Mouse (Mus musculus): ENCODE measurements at regions not wholly inside any gene's neighbourhood (a gene's known extent, or its start where the extent isn't known, plus 50 kb on each side); places are given as distances from the start of the nearest gene placed in this dataset.

DNA sequence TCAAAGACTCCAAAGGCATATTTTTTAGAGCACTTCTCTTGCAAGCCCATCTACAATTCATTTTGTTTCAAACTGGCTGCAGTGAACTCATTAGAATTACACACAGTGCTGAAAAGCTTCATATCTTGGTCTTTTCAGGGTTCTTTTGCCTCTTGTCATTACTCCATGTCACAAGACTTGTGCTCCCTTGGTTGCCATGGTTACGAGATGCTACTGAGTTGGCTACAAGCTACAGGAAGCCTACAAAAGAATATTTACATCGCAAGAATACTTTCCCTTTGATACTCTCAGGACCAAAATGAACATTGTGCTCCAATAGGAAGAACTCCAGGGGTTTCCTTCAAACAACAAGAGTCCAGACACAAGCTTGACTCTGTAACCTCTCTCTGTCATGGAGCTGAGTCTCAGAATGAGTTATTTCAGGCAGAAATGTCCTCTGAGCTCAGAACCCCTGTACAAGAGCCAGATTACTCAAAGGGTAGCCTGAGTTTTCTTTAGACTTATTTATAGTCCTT lies 545.2 kb upstream of the Adamts9 start:
- peak in 1 of 2 experiments; percentile 21 for DNase-seq (ENCODE audit: low spot score in 2 of 2)

DNA sequence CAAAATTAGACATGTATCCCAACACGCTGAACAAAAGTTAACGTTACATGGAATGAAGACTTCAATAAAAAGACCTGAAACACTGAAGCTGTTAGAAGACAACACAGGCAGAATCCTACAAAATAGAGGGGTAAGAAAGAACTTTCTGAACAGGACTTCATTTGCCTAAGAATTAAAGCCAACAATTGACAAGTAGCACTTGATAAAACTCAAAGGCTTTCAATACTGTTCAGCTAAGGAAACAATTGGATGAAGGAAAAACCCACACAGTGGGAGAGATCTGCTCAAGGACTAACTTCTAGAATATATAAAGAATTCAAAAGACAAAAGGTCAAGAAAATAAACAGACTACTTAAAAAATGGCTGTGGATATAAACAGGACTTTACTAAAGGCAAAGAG lies 535.2 kb upstream of the Adamts9 start:
- DNase-seq (ENCODE audit: low spot score in 2 of 2), result no peak

DNA sequence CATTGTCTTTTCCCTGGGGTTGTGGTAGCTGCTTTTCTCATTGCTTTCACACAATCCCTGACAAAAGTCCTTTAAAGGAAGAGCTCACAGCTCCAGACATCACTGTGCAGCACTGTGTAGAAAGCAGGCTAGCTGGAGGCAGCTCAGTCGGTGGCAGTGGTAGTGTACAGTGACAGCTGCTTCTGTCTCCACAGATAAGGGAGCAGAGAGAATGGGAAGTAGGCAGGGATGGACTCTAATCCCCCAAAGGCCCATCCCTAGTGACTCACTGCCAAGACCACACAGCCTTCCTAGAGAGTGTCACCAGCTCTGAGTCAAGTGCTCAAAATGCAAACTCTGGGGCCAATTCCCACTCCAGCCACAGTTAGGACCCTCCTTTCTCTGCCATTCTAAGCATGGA lies 531.7 kb upstream of the Adamts9 start:
- no peak for DNase-seq (ENCODE audit: low spot score in 2 of 2)

DNA sequence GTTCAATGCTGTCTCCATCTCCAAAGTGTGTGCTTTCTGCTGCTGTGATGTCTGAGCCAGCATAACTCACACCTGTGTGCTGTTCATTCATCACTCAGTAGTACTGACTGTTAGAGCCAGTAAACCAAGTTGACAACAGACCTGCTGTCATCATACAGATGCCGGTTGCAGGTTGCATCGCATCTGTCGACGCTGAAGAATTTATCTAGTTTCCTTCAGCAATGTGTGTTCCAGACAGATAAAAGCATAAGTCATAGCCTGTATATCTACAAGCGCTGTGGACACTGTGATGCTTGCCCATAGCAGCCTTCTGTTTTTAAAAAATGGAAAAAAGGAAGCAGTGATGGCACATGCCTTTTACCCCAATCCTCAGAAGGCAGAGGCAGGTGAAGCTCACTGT lies 524.6 kb upstream of the Adamts9 start:
- no peak for DNase-seq (ENCODE audit: low spot score in 2 of 2)

DNA sequence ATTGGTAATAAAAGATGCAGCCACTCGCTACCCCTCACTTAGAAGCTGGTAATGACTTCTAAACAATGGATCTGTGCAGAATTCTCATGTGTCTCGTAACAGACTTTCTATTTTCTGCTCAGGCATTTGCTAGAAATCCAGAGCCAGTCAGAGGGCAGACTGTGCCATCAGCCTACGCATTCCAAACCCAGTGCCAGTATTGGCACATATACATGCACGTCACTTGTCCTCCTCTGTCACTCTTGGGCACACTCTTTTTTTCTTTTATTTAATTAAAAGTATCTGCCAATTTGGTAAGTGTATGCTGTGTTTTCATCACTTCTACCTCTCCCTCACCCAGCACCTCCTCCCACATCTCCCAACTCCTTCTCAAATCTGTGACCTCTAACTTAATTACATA lies 519.6 kb upstream of the Adamts9 start:
- peak; percentile 25 to 62 for DNase-seq (ENCODE audit: low spot score in 2 of 2)

DNA sequence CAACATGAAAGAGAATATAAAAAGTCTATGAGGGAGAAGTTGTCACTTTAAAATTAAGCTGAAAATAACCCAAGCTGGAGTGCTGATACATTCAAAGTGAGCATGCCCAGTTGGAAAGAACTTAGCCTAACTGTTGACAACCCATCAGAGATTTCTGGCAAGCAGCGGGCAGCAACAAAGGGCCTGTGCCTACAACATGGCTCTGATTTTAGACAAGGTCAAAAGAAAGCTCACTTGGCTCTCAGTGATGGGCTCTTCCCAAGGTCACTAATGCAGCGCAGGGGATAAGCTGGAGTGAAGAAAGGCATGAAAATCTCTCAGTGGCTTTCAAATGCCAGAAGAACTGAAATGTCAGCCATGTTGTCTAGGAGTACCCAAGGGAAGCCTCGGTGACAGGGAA lies 518.1 kb upstream of the Adamts9 start:
- DNase-seq (ENCODE audit: low spot score in 2 of 2), result no peak

GRCm38 (mm10) chr6:93457613-93458012 lies 514.3 kb upstream of the Adamts9 start:
- DNase-seq (ENCODE audit: low spot score in 2 of 2), result no peak

DNA sequence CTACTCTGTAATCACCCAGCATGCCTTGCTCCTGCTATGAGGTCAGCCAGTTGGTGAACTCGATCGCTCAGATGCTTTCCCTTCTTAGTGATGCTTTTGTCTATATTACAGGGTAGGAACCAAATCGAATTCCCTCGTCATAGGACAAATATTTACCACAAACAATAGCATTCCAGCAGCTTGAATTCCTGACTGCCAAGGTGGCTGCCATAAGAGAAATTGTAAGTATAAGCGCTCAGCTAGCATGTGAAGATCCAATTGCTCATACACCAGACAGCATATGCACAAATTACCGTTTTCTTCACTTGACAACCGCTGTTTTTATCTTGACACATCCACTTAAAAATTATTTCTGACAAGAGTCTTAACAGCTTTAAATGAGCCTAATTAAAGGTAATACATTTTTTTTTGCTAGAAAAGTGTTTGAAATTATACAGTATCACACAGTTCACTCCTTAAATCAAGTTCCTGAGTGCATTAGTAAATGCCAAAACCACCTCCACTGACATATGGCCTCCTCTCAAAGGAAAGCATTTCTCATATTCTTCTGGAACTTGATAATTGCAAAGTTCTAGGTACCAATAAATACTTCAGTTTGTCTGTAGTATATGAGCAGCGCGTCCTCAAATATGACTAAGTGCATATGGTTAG lies 513.2 kb upstream of the Adamts9 start:
- peak in 1 of 2 experiments; percentile 58 for DNase-seq (ENCODE audit: low spot score in 2 of 2)

GRCm38 (mm10) chr6:93445568-93445967 lies 502.3 kb upstream of the Adamts9 start:
- no peak for DNase-seq (ENCODE audit: low spot score in 2 of 2)

GRCm38 (mm10) chr6:93445124-93445523 lies 501.8 kb upstream of the Adamts9 start:
- DNase-seq (ENCODE audit: low spot score in 2 of 2), result peak in 1 of 2 experiments; percentile 64

- DNase-seq (ENCODE audit: low spot score in 2 of 2), result no peak
Observed at GRCm38 (mm10) chr6:93443766-93444557, 500.7 kb upstream of the Adamts9 start.

DNA sequence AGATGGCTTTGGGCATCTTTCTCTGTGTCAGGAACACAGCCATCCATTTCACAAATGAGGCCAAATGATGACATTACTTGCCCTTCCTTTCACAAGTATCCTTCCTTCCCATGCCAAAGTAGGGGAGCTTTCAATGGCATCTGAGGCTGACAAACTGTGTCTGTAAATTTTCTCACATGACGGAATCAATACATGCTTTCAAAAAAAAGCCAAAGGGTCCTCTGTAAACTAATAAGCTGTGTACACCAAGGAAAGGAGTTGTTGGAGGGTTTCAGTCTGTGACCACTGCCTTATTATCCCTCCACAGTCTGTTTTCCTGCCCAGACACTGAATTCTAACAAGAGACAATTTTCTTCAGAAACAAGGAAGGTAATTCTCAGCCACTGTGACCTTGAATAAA lies 490.2 kb upstream of the Adamts9 start:
- DNase-seq (ENCODE audit: low spot score in 2 of 2), result no peak

GRCm38 (mm10) chr6:93426141-93426540 lies 482.8 kb upstream of the Adamts9 start:
- peak; percentile 26 to 65 for DNase-seq (ENCODE audit: low spot score in 2 of 2)

DNA sequence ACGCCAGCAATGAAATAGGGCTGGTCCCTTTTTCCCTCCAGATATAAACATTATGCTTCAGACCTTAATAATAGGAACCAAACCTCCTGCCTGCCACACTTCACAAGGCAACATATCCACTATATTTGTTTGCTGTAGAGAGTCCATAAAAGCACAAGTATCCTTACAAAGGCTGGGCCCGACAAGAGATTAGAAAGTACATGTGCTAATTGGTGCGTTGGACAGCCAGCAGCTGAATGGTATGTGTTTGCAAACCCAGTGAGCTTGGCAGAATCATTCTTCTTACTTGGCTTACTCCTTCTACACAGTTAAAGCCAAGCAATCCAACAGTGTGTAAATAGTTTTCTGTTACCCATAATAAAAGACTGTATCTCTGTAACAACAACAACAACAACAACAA lies 479.6 kb upstream of the Adamts9 start:
- DNase-seq (ENCODE audit: low spot score in 2 of 2), result no peak

GRCm38 (mm10) chr6:93422253-93422652 lies 479.0 kb upstream of the Adamts9 start:
- DNase-seq (ENCODE audit: low spot score in 2 of 2), result no peak

DNA sequence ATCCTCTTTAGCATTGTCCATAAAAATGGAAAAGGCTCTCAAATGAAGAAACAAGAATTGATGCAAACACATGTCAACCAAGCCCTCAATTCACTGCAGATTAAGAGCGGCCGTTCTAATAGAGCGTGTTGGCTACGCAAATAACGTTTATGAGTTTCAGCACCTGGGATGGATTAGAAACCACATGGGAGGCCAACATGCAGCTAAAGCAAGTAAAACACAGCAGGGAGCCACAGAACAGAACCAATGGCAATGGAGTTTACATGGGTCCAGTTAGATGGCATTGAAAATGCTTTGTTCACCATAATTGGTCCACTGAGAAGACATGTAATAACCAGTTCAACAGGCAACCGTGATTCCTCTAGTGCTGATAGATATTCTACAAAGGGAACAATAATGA lies 474.3 kb upstream of the Adamts9 start:
- DNase-seq (ENCODE audit: low spot score in 2 of 2), result no peak

- no peak for DNase-seq (ENCODE audit: low spot score in 2 of 2)
Observed at GRCm38 (mm10) chr6:93416006-93416405, 472.7 kb upstream of the Adamts9 start.

DNA sequence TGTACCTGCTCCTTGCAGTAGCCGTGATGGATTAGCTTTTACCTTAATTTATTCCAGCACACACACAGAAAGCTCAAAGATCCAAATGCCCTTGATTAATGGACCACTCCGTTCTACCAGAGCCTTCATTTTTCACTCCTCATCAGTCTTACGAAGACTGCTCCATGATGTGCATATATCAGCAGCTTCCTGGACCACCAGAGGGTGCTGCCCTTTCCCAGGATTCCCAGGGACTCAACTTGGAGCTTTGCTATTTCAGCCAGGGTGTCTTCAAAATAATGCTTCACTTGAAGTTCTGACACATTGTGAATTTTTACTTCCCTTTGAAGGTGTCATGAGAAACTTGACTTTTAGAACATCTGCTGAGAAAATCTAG lies 467.8 kb upstream of the Adamts9 start:
- no peak for DNase-seq (ENCODE audit: low spot score in 2 of 2)

DNA sequence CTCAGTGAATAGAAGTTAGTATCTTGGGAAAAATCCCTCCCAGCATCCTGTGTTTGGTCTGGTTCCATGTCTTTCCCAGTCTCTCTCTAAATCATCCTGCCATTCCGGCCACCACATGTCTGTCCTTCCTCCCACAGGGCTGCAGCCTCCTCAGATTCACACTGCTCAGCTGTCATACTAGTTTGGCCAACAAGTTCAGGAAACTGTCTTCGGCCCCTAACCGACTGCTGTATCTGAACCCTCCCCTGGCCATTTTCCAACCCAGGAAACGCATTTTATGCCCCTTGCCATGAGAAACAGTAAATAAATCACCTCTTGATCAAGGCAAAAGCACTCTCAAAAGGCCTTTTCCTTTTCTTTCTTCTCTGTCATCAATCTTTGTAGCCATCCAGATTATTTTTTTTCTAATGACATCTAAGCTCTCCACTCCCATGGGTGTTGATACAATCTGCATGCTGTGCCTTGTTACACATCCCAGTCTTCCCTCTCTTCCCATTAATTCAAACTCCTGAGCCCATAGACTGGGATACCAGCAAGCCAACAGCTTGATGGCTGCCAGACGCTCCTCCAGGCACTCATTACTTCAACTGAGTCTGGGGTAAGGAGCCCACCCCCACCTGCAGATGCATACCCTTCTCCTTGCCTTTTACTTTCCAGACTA lies 467.3 kb upstream of the Adamts9 start:
- DNase-seq (ENCODE audit: low spot score in 2 of 2), result no peak

GRCm38 (mm10) chr6:93398551-93398950 lies 455.3 kb upstream of the Adamts9 start:
- DNase-seq (ENCODE audit: low spot score in 2 of 2), result no peak

DNA sequence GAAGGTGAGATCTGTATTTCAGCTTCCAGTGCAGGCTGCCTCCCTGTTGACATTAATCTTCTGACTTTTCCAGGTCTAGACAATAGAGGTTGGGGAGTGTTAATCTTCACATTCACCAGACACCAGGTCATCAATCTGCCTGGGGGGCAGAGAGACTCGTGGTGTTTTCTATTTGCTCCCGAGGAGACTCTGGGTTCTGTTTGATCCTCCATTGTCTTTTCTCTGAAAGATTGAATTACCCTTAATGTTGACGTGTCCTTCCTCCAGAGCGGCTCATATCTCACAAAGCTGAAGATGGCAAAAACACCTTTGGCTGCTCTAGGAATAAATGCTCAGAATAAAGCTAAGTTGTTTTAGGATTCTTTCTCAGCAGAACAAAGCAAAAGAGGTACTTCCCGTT lies 453.8 kb upstream of the Adamts9 start:
- DNase-seq (ENCODE audit: low spot score in 2 of 2), result no peak

DNA sequence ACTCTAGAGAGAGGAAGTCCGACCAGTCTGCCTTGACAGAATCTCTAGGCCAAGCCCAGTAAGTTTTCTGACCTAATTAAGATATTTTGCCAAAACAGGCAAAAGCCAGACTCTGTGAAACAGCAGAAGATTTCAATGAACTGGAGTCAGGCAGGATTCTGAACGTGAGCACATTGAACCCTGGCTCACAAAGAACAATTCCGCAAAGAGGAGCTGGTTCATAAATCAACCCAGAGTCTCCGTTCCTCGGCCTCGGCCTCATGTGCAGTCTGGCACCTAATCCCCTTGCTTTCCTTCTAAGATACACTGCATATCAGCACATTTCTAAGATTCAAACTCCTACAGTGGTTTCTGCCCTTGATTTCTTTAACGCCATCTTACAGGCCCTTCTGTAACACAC lies 452.7 kb upstream of the Adamts9 start:
- no peak for DNase-seq (ENCODE audit: low spot score in 2 of 2)
